Mouse (Mus musculus): ENCODE data around the gene Prpsap2. TPM values are rescaled to one million over a fixed set of nuclear protein-coding genes. Genes with fewer than 3 reads are reported as not detected.

Prpsap2 gene
- total RNA-seq, 2 experiments from 2014 or later: 32.4 to 35.0 TPM

DNA sequence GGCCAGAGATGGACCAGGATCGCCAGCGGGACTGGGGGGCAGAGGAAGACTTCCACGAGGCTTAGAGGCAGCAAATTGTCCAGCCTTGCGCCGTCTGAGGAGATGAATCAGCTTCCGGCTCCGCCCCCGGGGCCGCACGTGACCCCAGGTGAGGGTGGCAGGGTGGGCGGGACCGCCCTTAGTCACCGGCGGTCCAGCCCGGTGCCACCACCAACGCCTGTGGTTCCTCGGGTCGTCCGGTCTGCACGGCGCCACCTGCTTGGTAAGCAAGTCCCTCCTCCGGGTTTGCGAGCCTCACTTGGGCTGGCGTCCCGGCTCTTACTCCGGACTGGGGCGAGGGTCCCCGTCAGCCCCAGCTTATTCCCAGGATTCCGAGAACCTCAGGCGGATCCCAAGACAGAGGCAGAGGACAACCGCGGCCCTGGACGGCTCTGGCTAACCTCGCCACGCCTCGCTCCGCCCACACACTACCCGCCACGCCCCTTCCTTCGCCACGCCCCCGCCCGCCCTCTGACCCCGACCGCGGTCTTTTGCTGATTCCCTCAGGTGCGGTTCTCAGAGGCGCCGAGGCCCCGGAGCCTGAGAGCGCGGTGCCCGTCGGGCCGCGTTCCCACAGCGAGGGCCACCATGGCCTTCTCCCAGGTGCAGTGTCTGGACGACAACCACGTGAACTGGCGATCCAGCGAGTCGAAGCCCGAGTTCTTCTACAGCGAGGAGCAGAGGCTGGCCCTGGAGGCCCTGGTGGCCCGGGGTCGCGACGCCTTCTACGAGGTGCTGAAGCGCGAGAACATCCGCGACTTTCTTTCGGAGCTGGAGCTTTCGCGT is 77.8 kb downstream of the Prpsap2 start, which contains the start of gene Fam83g:
Fam83g (plus strand) TSS at position 185 of the 825 bp plus-strand sequence.
- intact Hi-C loops (cut with DNase I): no loop called here

More for the DNA sequence above, 77.8 kb downstream of the Prpsap2 start, which contains the start of gene Fam83g:
- no peak for DNase-seq (ENCODE audit: low spot score in 2 of 2)

Other genes starting within 250 kb of the Prpsap2 start
- gene Epn2, start 182.4 kb downstream of the Prpsap2 start, total RNA-seq (2021): 100 to 1,000 TPM; 115 TPM
- 1 to 10 TPM; 6.7 to 9.2 TPM for gene Grap, start 108.8 kb downstream of the Prpsap2 start, total RNA-seq (2021)
- gene Fam83g, start 78.0 kb downstream of the Prpsap2 start, total RNA-seq (2021): under 1 TPM in 1 of 2 experiments, not detected in 1; 0.09 TPM
- gene Slc5a10, start 41.3 kb downstream of the Prpsap2 start, total RNA-seq (2021): under 1 TPM; 0.18 to 0.27 TPM
- gene Ulk2, start 93.0 kb upstream of the Prpsap2 start, total RNA-seq (2021): 100 to 1,000 TPM in 1 of 2 experiments, 10 to 100 TPM in 1; 94.8 to 103 TPM
- 10 to 100 TPM; 29.0 to 30.8 TPM for gene Akap10, start 168.2 kb upstream of the Prpsap2 start, total RNA-seq (2021)
- 10 to 100 TPM; 43.8 to 44.9 TPM for gene Specc1, start 194.7 kb upstream of the Prpsap2 start, total RNA-seq (2021)